Mouse (Mus musculus) MEL (cell line): ENCODE data around the gene Cnfn. TPM values are rescaled to one million over a fixed set of nuclear protein-coding genes. Genes with fewer than 3 reads are reported as not detected.

Source experiments
- DNase-seq: peaks from one replicate; pipeline ENCODE4 v3.0.0; 2011; ENCODE audit warnings: low read depth, low spot score
- H3K27ac ChIP-seq: 2 replicates; pipeline ENCODE4 v1.5.1; 2012; ENCODE audit warnings: low read depth, mild to moderate bottlenecking, control low read depth, low read length, moderate library complexity; ENCODE audit not compliant: control insufficient read depth
- H3K27me3 ChIP-seq, 2 experiments: fragments of 150-350 bp in 1 of 2; sonication (generic) in 1 of 2; 2 replicates each; pipeline ENCODE4 v1.6.1; 2012; ENCODE audit warnings: low read length in 2 of 2, mild to moderate bottlenecking in 2 of 2, improper control_type of control experiment in 1 of 2, moderate library complexity in 1 of 2; ENCODE audit not compliant: insufficient read depth in 2 of 2, control insufficient read depth in 1 of 2
- H3K36me3 ChIP-seq, 2 experiments: 2 replicates each; pipeline ENCODE4 v1.6.1; 2012 to 2014; ENCODE audit warnings: low read length in 2 of 2, improper control_type of control experiment in 1 of 2, inconsistent platforms in 1 of 2, mild to moderate bottlenecking in 1 of 2; ENCODE audit not compliant: insufficient read depth in 2 of 2, control insufficient read depth in 1 of 2
- H3K4me1 ChIP-seq, 2 experiments: fragments of 150-350 bp in 1 of 2; sonication (generic) in 1 of 2; 2 replicates each; pipeline ENCODE4 v1.6.1; 2012; ENCODE audit warnings: low read length in 2 of 2, improper control_type of control experiment in 1 of 2, mild to moderate bottlenecking in 1 of 2; ENCODE audit not compliant: insufficient read depth in 2 of 2, control insufficient read depth in 1 of 2
- H3K4me3 ChIP-seq, 2 experiments: fragments of 150-350 bp in 1 of 2; sonication (generic) in 1 of 2; 2 replicates each; pipeline ENCODE4 v1.5.1; 2012; ENCODE audit warnings: low read depth in 2 of 2, low read length in 2 of 2, mild to moderate bottlenecking in 2 of 2, moderate library complexity in 2 of 2, control low read depth in 1 of 2, improper control_type of control experiment in 1 of 2; ENCODE audit not compliant: control insufficient read depth in 1 of 2, insufficient read depth in 1 of 2
- H3K79me2 ChIP-seq: 2 replicates; pipeline ENCODE4 v1.6.1; 2012; ENCODE audit warnings: mild to moderate bottlenecking, low read length, moderate library complexity; ENCODE audit not compliant: control insufficient read depth, poor library complexity, insufficient read depth
- H3K9ac ChIP-seq: 2 replicates; pipeline ENCODE4 v1.6.1; 2012; ENCODE audit warnings: low read depth, mild to moderate bottlenecking, control low read depth, low read length, moderate library complexity; ENCODE audit not compliant: control insufficient read depth, poor library complexity, severe bottlenecking
- H3K9me3 ChIP-seq: fragments of 150-350 bp; sonication (generic); replicated peaks from 2 replicates; pipeline ENCODE4 v1.6.1; 2012; ENCODE audit warnings: mild to moderate bottlenecking, low read length, improper control_type of control experiment, moderate library complexity; ENCODE audit not compliant: insufficient read depth
- CHD2 ChIP-seq: IDR thresholded peaks from 2 replicates; pipeline ENCODE4 v1.6.1; 2011; ENCODE audit warnings: low read length, improper control_type of control experiment
- CTCF ChIP-seq, 3 experiments: IDR thresholded peaks in 2 of 3; conservative IDR thresholded peaks in 1 of 3; 2 replicates each; pipeline ENCODE4 v1.5.1; 2011 to 2012; ENCODE audit warnings: low read length in 3 of 3, low read depth in 2 of 3, mild to moderate bottlenecking in 2 of 3, improper control_type of control experiment in 1 of 3, inconsistent platforms in 1 of 3, mixed read lengths in 1 of 3, moderate library complexity in 1 of 3; ENCODE audit not compliant: control insufficient read depth in 1 of 3, insufficient read depth in 1 of 3, poor library complexity in 1 of 3, severe bottlenecking in 1 of 3
- E2F4 ChIP-seq: IDR thresholded peaks from 2 replicates; pipeline ENCODE4 v1.6.1; 2011; ENCODE audit warnings: low read depth, low read length, improper control_type of control experiment, borderline replicate concordance
- ELF1 ChIP-seq: IDR thresholded peaks from 2 replicates; pipeline ENCODE4 v1.6.1; 2014; ENCODE audit warnings: low read depth, mild to moderate bottlenecking, inconsistent platforms, low read length, improper control_type of control experiment, moderate library complexity
- ETS1 ChIP-seq: IDR thresholded peaks from 2 replicates; pipeline ENCODE4 v1.6.1; 2012; ENCODE audit warnings: low read depth, mild to moderate bottlenecking, inconsistent platforms, low read length, improper control_type of control experiment, moderate library complexity
- GABPA ChIP-seq: IDR thresholded peaks from 2 replicates; pipeline ENCODE4 v1.6.1; 2012; ENCODE audit warnings: low read depth, mild to moderate bottlenecking, inconsistent platforms, low read length, improper control_type of control experiment, moderate library complexity
- GATA1 ChIP-seq: IDR thresholded peaks from 2 replicates; pipeline ENCODE4 v1.6.1; 2011; ENCODE audit warnings: low read depth, low read length, improper control_type of control experiment
- MAFK ChIP-seq: IDR thresholded peaks from 2 replicates; pipeline ENCODE4 v1.6.1; 2011; ENCODE audit warnings: low read depth, mild to moderate bottlenecking, low read length, improper control_type of control experiment, borderline replicate concordance
- MAX ChIP-seq: IDR thresholded peaks from 2 replicates; pipeline ENCODE4 v1.6.1; 2011; ENCODE audit warnings: low read length, improper control_type of control experiment
- MEF2A ChIP-seq: IDR thresholded peaks from 2 replicates; pipeline ENCODE4 v1.6.1; 2014; ENCODE audit warnings: low read depth, mild to moderate bottlenecking, inconsistent platforms, low read length, improper control_type of control experiment; ENCODE audit not compliant: poor library complexity, insufficient replicate concordance, severe bottlenecking; ENCODE audit errors: extremely low read depth
- MXI1 ChIP-seq: IDR thresholded peaks from 2 replicates; pipeline ENCODE4 v1.6.1; 2011; ENCODE audit warnings: mild to moderate bottlenecking, low read depth, low read length, improper control_type of control experiment
- MYB ChIP-seq: IDR thresholded peaks from 2 replicates; pipeline ENCODE4 v1.6.1; 2011; ENCODE audit warnings: mild to moderate bottlenecking, low read depth, low read length, improper control_type of control experiment
- MYC ChIP-seq: IDR thresholded peaks from 2 replicates; pipeline ENCODE4 v1.6.1; 2011; ENCODE audit warnings: low read depth, mild to moderate bottlenecking, low read length, improper control_type of control experiment, moderate library complexity
- NELFE ChIP-seq: IDR thresholded peaks from 2 replicates; pipeline ENCODE4 v1.6.1; 2011; ENCODE audit warnings: low read depth, low read length, improper control_type of control experiment
- NRF1 ChIP-seq: IDR thresholded peaks from 2 replicates; pipeline ENCODE4 v1.6.1; 2014; ENCODE audit warnings: low read depth, mild to moderate bottlenecking, inconsistent platforms, low read length, improper control_type of control experiment, moderate library complexity; ENCODE audit not compliant: poor library complexity, insufficient read depth, severe bottlenecking
- POLR2A ChIP-seq, 2 experiments: IDR thresholded peaks; 2 replicates each; pipeline ENCODE4 v1.6.1; 2011 to 2012; ENCODE audit warnings: low read length in 2 of 2, mild to moderate bottlenecking in 2 of 2, control low read depth in 1 of 2, improper control_type of control experiment in 1 of 2, low read depth in 1 of 2, moderate library complexity in 1 of 2; ENCODE audit not compliant: control insufficient read depth in 1 of 2, insufficient read depth in 1 of 2, poor library complexity in 1 of 2
- POLR2AphosphoS2 ChIP-seq: IDR thresholded peaks from 2 replicates; pipeline ENCODE4 v1.6.1; 2011; ENCODE audit warnings: low read length, improper control_type of control experiment
- RAD21 ChIP-seq: IDR thresholded peaks from 2 replicates; pipeline ENCODE4 v1.6.1; 2011; ENCODE audit warnings: mild to moderate bottlenecking, low read depth, low read length, improper control_type of control experiment
- SIN3A ChIP-seq: IDR thresholded peaks from 2 replicates; pipeline ENCODE4 v1.6.1; 2012; ENCODE audit warnings: low read length, improper control_type of control experiment, inconsistent platforms
- USF1 ChIP-seq: IDR thresholded peaks from 2 replicates; pipeline ENCODE4 v1.6.1; 2014; ENCODE audit warnings: low read depth, mild to moderate bottlenecking, inconsistent platforms, low read length, improper control_type of control experiment, moderate library complexity
- USF2 ChIP-seq, 2 experiments: IDR thresholded peaks; 2 replicates each; pipeline ENCODE4 v1.6.1; 2011 to 2012; ENCODE audit warnings: improper control_type of control experiment in 2 of 2, low read length in 2 of 2, borderline replicate concordance in 1 of 2, inconsistent platforms in 1 of 2, low read depth in 1 of 2, mild to moderate bottlenecking in 1 of 2; ENCODE audit not compliant: insufficient read depth in 1 of 2
- ZKSCAN1 ChIP-seq: IDR thresholded peaks from 2 replicates; pipeline ENCODE4 v1.6.1; 2012; ENCODE audit warnings: low read depth, mild to moderate bottlenecking, inconsistent platforms, low read length, improper control_type of control experiment, moderate library complexity
- ZMIZ1 ChIP-seq: IDR thresholded peaks from 2 replicates; pipeline ENCODE4 v1.6.1; 2012; ENCODE audit warnings: low read depth, mild to moderate bottlenecking, inconsistent platforms, low read length, improper control_type of control experiment, moderate library complexity
- ZNF384 ChIP-seq: IDR thresholded peaks from 2 replicates; pipeline ENCODE4 v1.6.1; 2012; ENCODE audit warnings: low read depth, mild to moderate bottlenecking, inconsistent platforms, low read length, improper control_type of control experiment
- polyA plus RNA-seq, 2 experiments: library from polyadenylated mRNA; stranded (reverse) in 1 of 2; unstranded in 1 of 2; fragments of >175 nt in 1 of 2; fragments of >200 nt in 1 of 2; gene quantifications; 2 replicates each; pipeline versions ENCODE4 v1.2.1 to v1.2.4; 2012; ENCODE audit warnings: low replicate concordance in 2 of 2, low read depth in 1 of 2; ENCODE audit not compliant: insufficient read length in 2 of 2, insufficient read depth in 1 of 2, missing spikeins in 1 of 2
- total RNA-seq: library from RNA; depleted of rRNA; stranded (reverse); fragments of 300-350 nt; gene quantifications from 2 replicates; pipeline ENCODE4 v1.2.3, GENCODE M21; 2012

Gene Cnfn
- total and polyA plus RNA-seq, 3 experiments: not detected

- no peak for TF ChIP-seq ZNF384
- no peak for TF ChIP-seq E2F4
- no peak for TF ChIP-seq CHD2
- no peak for TF ChIP-seq MEF2A
- TF ChIP-seq RAD21: no peak
- no peak for TF ChIP-seq USF2 (IDR thresholded peaks at IDR 0.05; ENCODE audit: borderline replicate concordance in 1 of 2, insufficient read depth in 1 of 2, low read depth in 1 of 2, low read length in 2 of 2)
- peak in 1 of 2 experiments; percentile 54; a peak in 2 of 4 replicates for TF ChIP-seq POLR2A (IDR thresholded peaks at IDR 0.05; ENCODE audit: control insufficient read depth in 1 of 2, insufficient read depth in 1 of 2, low read depth in 1 of 2, low read length in 2 of 2, poor library complexity in 1 of 2)
- TF ChIP-seq ZKSCAN1: peak; percentile 85
- TF ChIP-seq NELFE: peak; percentile 22; the same call in 1 of the 2 replicates
- peak; percentile 41 for TF ChIP-seq ELF1
- TF ChIP-seq ETS1: peak; percentile 60
- peak; percentile 64; the same call in 1 of the 2 replicates for TF ChIP-seq MYC
- no peak for TF ChIP-seq MAX
- TF ChIP-seq USF1: no peak
- no peak for TF ChIP-seq CTCF (IDR thresholded peaks at IDR 0.05 in 2 of 3, conservative IDR thresholded peaks at IDR 0.05 in 1 of 3; ENCODE audit: control insufficient read depth in 1 of 3, insufficient read depth in 1 of 3, low read depth in 2 of 3, low read length in 3 of 3, poor library complexity in 1 of 3, severe bottlenecking in 1 of 3)
- TF ChIP-seq MXI1: peak; percentile 83
- TF ChIP-seq MYB: no peak
- no peak for TF ChIP-seq MAFK
- 0 out of 2 replicates have a peak, but pooled peaks have one; percentile 26 for TF ChIP-seq GATA1
- no peak for TF ChIP-seq GABPA
- peak; percentile 92 for TF ChIP-seq SIN3A
- TF ChIP-seq POLR2AphosphoS2: no peak
- TF ChIP-seq NRF1: 0 out of 2 replicates have a peak, but pooled peaks have one; percentile 15
Observed at GRCm38 (mm10) chr7:25385850-25386555, 16.5 kb upstream of the Cnfn start (continued).

- no peak overlapping the region; a peak in 1 of 4 replicates for H3K4me3 ChIP-seq
- no peaks in the 10 kb centered on the region; the same call in 1 of the 2 replicates for H3K79me2 ChIP-seq
- H3K27me3 ChIP-seq: no peaks in the 10 kb centered on the region
- no peak for TF ChIP-seq ZMIZ1
- TF ChIP-seq POLR2AphosphoS2: no peak
- no peak for TF ChIP-seq ETS1
- no peak for TF ChIP-seq GATA1
- TF ChIP-seq, all 39 proteins: peak for 0
- Histone ChIP-seq H3K36me3 (peaks cover 0 to 22% of the 10 kb centered on the region in 2 experiments; a peak in 2 of 4 replicates), H3K4me1 (peaks cover 18 to 31% of the 10 kb centered on the region in 2 experiments), H3K9ac (no peak overlapping the region), H3K27ac (peak overlapping the region; percentile 84), H3K9me3 (no peaks in the 10 kb centered on the region)
- no peak for DNase-seq
Observed at GRCm38 (mm10) chr7:25385259-25385658, 15.7 kb upstream of the Cnfn start.
